Mouse (Mus musculus): ENCODE measurements around the gene Cdr2. TPM values are rescaled to one million over a fixed set of nuclear protein-coding genes. Genes with fewer than 3 reads are reported as not detected.
"Not testable (repeated sequence)": the region's sequence is repeated elsewhere in the genome, so short reads cannot be mapped to it uniquely, and the experiment has no call there.

Gene Cdr2
- total RNA-seq, 2 experiments from 2014 or later = 2.3 to 3.9 TPM

DNA sequence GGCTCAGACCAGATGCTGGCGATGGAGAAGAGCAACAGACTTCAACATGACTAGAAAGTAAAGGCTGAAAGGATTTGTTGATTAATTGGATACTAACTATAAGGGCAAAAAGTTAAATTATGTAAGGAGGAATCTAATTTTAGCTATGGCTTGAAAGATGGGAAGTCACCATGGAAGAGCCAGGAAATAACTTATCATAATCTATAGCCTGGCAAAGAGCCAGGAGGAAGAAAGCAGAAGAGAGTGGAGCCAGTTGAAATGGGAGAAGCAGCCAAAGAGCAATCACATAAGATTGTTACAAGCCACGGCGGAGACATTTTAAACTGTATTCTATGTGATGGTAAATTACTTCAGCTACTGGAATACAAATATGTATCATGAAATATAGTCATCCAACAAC, 8.1 kb downstream of the Cdr2 start:
- no peak for DNase-seq (ENCODE audit: low spot score)

GRCm38 (mm10) chr7:120972471-120972870, 9.6 kb downstream of the Cdr2 start:
- DNase-seq (ENCODE audit: low spot score) = not testable (repeated sequence)

DNA sequence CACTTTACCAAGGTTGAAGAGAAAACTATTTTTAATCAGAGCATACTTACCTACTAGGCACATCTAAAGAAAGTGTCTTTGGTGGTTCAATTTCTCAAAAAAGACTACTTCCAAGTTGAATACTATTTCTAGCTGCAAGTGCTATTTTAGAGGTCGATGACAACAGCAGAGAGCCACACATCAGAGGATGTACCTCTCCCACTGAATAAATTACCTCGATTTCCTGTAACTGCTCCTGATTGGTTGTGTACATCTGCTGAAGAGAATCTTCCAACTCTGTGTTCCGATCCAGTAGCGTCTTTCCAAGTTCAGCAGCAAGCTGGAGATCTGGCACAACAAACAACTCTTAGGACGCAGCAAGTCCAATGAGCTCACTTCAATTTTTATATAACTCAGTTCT, 12.0 kb downstream of the Cdr2 start:
- no peak for DNase-seq (ENCODE audit: low spot score)

DNA sequence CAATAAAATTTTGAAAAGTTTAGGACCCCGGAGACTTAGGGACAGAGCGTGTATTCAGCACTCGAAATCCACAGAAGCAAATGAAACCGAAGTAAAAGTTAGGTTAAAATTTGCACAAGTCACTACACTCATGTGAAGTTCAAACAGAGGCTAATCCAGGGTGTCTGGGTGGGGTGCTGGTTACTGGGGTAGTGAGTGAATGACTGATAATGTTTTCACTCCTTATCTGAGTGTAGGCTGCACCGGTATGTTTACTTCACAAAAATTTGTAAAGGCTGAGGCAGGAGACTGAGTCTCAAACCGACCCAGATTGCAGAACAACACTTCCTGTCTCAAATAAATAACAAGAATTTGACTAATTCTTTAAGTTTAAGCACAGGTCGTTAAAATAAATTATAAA, 12.9 kb downstream of the Cdr2 start:
- DNase-seq (ENCODE audit: low spot score) = no peak

GRCm38 (mm10) chr7:120963126-120963525, 19.0 kb downstream of the Cdr2 start:
- no peak for DNase-seq (ENCODE audit: low spot score)

DNA sequence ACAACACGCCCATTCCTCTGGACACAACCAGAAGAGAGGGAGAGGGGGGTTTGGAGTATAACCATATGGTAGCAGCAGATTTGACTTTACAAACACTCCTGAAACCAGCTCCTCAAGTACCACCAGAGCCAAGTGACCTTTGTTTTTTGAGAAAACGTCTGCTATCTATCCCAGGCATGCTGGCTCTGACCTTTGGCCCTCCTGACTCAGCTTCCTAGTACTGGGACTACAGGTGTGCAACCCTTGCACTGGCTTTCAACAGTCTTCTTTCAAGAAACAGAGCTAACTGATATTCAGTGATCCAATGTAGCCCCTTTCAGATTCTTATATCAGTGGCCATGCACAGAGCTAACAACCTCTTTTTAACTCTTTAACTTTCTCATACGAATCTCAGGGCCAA, 20.2 kb downstream of the Cdr2 start:
- DNase-seq (ENCODE audit: low spot score) = no peak

GRCm38 (mm10) chr7:120960601-120961000, 21.5 kb downstream of the Cdr2 start:
- DNase-seq (ENCODE audit: low spot score) = no peak

DNA sequence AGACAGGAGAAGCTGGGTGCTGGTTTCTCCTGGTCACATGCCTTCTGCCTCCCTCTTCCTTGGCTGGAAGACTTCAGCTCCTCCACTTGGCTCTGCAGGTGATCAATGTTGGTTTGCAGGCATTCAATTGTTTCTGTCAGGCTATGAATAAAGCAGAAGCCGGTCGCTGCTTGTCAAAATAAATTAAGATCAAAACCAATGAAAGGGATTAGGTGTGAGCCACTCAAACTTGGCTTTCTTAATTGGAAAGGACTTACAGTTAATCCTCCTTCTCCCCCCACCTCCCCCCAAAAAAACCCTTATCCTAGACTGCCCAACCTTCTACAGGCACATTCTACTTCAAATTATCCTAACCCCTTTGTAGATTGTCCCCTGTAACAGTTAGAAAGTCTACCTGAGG, 22.0 kb downstream of the Cdr2 start:
- DNase-seq (ENCODE audit: low spot score) = no peak

GRCm38 (mm10) chr7:120953591-120953990, 28.5 kb downstream of the Cdr2 start:
- DNase-seq (ENCODE audit: low spot score) = not testable (repeated sequence)

DNA sequence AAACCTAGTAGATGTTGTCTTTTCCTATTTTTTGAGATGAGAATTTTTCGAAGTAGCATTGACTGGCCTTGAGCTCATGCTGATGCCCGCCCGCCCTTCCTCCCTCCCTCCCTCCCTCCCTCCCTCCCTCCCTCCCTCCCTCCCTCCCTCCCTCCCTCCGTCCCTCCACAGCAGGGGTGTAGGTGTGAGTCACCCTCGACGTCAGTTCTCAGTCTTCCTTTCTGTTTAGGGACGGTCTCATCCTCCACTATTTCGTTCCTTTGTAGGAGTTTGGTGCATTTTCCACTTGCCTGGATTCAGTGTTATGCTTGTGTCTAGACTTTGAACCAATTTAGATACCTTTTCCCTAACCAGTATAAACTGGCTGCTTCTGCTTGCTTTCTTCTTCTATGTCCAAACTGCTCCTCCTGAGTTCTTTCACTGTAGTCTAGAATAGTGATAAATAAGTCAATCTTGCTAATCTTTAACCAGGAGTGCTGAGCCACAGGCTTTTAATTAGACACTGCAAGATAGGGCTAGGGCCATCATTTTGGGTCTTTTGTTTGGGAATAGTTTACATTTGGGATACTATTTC, 38.1 kb downstream of the Cdr2 start:
- no peak for DNase-seq (ENCODE audit: low spot score)

GRCm38 (mm10) chr7:120942506-120942905, 39.6 kb downstream of the Cdr2 start:
- DNase-seq (ENCODE audit: low spot score) = no peak

DNA sequence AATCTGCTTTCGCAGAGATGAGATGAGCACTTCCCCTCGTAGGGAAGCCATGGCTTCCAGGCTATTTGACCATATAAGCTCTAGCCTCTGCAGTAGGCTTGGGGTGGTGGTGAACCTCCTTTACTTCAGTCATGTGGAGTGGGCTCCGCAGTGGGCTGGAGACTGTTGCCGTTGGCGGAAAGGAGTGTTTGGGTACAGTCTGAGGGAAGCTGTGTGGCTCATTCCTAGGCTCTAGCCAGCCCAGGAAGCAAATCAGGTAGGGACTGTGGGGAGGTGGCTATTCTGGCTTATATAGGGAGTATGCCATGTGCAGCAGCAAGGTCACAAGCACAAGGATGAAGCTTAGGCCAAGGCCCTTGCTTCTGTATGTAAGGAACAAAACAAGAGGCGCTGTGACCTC, 40.9 kb downstream of the Cdr2 start:
- no peak for DNase-seq (ENCODE audit: low spot score)

DNA sequence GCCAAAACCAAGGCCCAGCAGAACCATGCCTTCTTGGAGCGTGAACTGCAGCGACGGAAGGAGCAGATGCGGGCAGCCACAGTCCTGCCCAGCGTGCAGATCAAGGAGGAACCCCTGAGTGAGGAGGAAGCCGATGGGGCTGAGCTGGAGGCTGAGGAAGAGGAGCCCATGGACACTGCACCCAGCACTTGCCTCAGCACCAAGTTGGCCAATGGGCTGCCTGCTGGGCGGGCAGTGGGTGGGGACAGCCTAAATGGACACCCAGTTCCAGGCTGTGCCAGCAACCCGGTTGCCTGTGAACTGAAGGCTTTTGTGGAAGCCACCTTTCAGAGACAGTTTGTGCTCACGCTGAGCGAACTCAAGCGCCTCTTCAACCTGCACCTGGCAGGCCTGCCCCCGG, 41.8 kb downstream of the Cdr2 start:
- no peak for DNase-seq (ENCODE audit: low spot score)

DNA sequence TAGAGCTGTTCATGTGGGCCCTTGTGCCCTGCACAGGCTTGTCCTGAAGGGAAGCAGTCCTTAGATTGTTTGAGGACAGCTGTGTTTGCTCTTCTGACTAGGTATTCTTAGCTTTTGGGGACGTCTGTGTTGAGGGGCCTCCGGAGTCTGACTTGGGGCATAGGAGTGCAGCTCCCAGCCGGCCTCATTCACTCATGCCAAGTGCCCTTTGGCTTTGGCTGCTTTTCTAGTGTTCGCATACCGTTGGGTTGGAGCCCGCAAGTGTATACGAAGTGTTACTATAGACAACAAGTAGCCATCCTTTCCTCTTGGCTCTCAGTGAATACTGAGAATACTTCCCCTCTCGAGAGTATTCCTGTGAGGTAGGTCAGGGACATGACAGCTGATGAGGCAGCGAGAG, 43.9 kb downstream of the Cdr2 start:
- no peak for DNase-seq (ENCODE audit: low spot score)

DNA sequence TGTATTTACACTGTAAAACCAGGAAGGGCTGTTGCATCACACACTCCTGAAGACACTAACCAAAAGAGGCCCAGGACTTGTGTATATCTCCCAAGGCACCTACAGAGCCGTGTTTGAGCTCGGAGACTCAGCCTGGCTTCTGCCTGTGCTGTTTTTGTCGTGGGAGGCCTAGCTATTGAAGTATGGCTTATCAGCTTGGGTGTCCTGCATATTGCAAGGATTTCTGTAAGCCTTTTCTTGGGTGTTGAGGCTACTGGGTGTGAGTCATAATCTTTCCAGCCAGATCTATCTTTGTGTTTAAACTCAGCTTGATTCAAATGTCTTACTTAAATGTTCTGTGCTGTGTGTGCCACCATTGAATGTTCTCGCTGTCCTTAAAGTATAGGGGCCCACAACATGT, 45.6 kb downstream of the Cdr2 start:
- DNase-seq (ENCODE audit: low spot score) = no peak

- DNase-seq (ENCODE audit: low spot score) = peak; percentile 51
Observed at GRCm38 (mm10) chr7:120934716-120935115, 47.4 kb downstream of the Cdr2 start.

DNA sequence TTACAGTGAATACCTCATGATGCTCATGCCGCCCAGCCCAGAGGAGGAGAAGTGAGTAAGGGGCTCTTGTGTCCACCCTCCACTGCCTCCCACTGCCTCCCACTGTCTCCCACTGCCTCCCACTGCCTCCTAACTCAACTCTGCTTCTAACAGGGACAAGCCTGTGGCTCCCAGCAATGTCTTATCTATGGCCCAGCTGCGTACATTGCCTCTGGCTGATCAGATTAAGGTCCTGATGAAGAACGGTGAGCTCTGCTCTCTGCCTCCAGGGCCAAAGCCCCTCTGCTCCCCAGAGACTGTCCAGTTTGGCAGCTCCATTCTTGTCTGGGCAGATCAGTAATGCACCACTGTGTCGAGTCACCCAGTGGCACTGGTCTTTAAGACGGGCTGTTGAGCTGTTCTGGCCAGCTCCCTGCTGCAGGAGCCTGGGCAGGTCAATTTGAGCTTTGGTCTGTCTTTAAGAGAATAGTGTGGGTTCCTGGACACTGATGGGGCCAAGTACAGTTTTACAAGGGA, 48.4 kb downstream of the Cdr2 start:
- no peak for DNase-seq (ENCODE audit: low spot score)

DNA sequence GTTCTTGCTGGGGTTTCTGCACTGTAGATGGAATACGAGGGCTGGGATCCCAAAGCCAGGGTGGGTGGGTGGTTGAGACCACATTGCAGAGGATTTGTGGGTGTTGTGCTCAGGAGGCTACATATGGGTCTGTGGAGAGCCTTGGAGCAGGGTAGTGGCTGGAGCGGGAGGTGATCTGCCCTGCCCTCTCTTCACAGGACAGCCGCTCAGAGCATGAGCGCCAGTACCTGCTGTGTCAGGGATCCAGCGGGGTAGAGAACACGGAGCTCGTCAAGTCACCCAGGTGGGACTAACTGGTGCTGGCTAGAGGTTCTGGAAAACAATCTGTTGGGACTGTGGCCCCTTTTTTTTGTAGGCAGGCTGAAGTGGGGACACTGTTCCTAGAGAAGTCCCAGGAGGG, 49.0 kb downstream of the Cdr2 start:
- no peak for DNase-seq (ENCODE audit: low spot score)

GRCm38 (mm10) chr7:120918526-120918962, 63.6 kb downstream of the Cdr2 start:
- peak; percentile 81 for DNase-seq (ENCODE audit: low spot score)

- DNase-seq (ENCODE audit: low spot score) = peak; percentile 100
Observed at GRCm38 (mm10) chr7:120917592-120918461, 64.3 kb downstream of the Cdr2 start, which contains the start of gene Polr3e. TSS of gene Polr3e (plus strand) at chr7:120917744.

DNA sequence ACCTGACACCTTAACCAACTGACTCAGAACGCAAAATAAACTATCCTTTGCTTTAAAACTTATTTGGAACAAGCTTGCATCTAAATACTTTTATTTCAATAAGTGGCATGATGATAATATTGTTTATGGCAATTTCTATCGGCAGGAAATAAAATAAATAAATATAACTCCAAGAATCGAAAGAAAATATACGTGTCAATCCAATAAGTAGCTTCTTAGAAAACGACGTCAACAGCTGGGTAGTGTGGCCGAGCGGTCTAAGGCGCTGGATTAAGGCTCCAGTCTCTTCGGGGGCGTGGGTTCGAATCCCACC, 64.9 kb downstream of the Cdr2 start:
- no peak for DNase-seq (ENCODE audit: low spot score)

- DNase-seq (ENCODE audit: low spot score) = no peak
Observed at GRCm38 (mm10) chr7:120916262-120916875, 65.7 kb downstream of the Cdr2 start.

GRCm38 (mm10) chr7:120913332-120913731, 68.8 kb downstream of the Cdr2 start:
- DNase-seq (ENCODE audit: low spot score) = no peak

Measured in gastrocnemius, adult 18-20 months (tissue).